Mouse (Mus musculus): ENCODE measurements around the gene Cox6a1. TPM values are rescaled to one million over a fixed set of nuclear protein-coding genes. Genes with fewer than 3 reads are reported as not detected.

Cox6a1 gene
- 2,307 and 4,034 TPM in 2 replicates for polyA plus RNA-seq (2012; ENCODE audit: low replicate concordance)

GRCm38 (mm10) chr5:115348546-115349224 lies at the start of gene Cox6a1:
TSS of gene Cox6a1 (minus strand) at chr5:115348981.

GRCm38 (mm10) chr5:115340577-115341313 lies 8.0 kb downstream of the Cox6a1 start, which contains the start of the genes Gatc and Triap1:
TSS of gene Gatc (minus strand) at chr5:115341178.
TSS of gene Triap1 (plus strand) at chr5:115341225.

GRCm38 (mm10) chr5:115326875-115327609 lies 21.7 kb downstream of the Cox6a1 start, which contains the start of gene Srsf9:
TSS of gene Srsf9 (plus strand) at chr5:115327177.

GRCm38 (mm10) chr5:115300792-115301614 lies 47.8 kb downstream of the Cox6a1 start, which contains the start of gene Dynll1:
TSS of gene Dynll1 (minus strand) at chr5:115300999.

Other genes starting within 250 kb of the Cox6a1 start
- 25.9 and 44.0 TPM in 2 replicates for gene Acads, start 229.6 kb downstream of the Cox6a1 start, polyA plus RNA-seq (2012; ENCODE audit: low replicate concordance)
- 68.3 and 86.1 TPM in 2 replicates for gene Unc119b, start 214.0 kb downstream of the Cox6a1 start, polyA plus RNA-seq (2012; ENCODE audit: low replicate concordance)
- 33.4 and 81.7 TPM in 2 replicates for gene Mlec, start 190.8 kb downstream of the Cox6a1 start, polyA plus RNA-seq (2012; ENCODE audit: low replicate concordance)
- gene Cabp1, start 154.6 kb downstream of the Cox6a1 start, polyA plus RNA-seq (2012; ENCODE audit: low replicate concordance) = 0.44 and 0.99 TPM in 2 replicates
- 53.2 and 80.8 TPM in 2 replicates for gene Pop5, start 113.1 kb downstream of the Cox6a1 start, polyA plus RNA-seq (2012; ENCODE audit: low replicate concordance)
- gene Rnf10, start 76.1 kb downstream of the Cox6a1 start, polyA plus RNA-seq (2012; ENCODE audit: low replicate concordance) = 290 and 465 TPM in 2 replicates
- 24.4 and 41.7 TPM in 2 replicates for gene Coq5, start 69.3 kb downstream of the Cox6a1 start, polyA plus RNA-seq (2012; ENCODE audit: low replicate concordance)
- gene Dynll1, start 48.0 kb downstream of the Cox6a1 start, polyA plus RNA-seq (2012; ENCODE audit: low replicate concordance) = 62.9 and 230 TPM in 2 replicates
- gene Srsf9, start 21.8 kb downstream of the Cox6a1 start, polyA plus RNA-seq (2012; ENCODE audit: low replicate concordance) = 62.0 and 96.9 TPM in 2 replicates
- 5.0 and 11.2 TPM in 2 replicates for gene Gatc, start 7.8 kb downstream of the Cox6a1 start, polyA plus RNA-seq (2012; ENCODE audit: low replicate concordance)
- gene Triap1, start 7.8 kb downstream of the Cox6a1 start, polyA plus RNA-seq (2012; ENCODE audit: low replicate concordance) = 0.77 and 3.8 TPM in 2 replicates
- 1.3 and 4.1 TPM in 2 replicates for gene Msi1, start 80.6 kb upstream of the Cox6a1 start, polyA plus RNA-seq (2012; ENCODE audit: low replicate concordance)
- not detected in 2 replicates for gene Pla2g1b, start 117.3 kb upstream of the Cox6a1 start, polyA plus RNA-seq (2012; ENCODE audit: low replicate concordance)
- 8.7 and 11.7 TPM in 2 replicates for gene Sirt4, start 135.7 kb upstream of the Cox6a1 start, polyA plus RNA-seq (2012; ENCODE audit: low replicate concordance)
- gene Pxn, start 157.7 kb upstream of the Cox6a1 start, polyA plus RNA-seq (2012; ENCODE audit: low replicate concordance) = 64.3 and 85.1 TPM in 2 replicates
- 464 and 832 TPM in 2 replicates for gene Rplp0, start 210.5 kb upstream of the Cox6a1 start, polyA plus RNA-seq (2012; ENCODE audit: low replicate concordance)
- gene Gcn1l1, start 216.3 kb upstream of the Cox6a1 start, polyA plus RNA-seq (2012; ENCODE audit: low replicate concordance) = 82.7 and 92.8 TPM in 2 replicates

All from leukemia stem cell, adult 10-12 weeks (primary cell).